Mouse (Mus musculus) layer of hippocampus, adult 8-10 months (tissue): ENCODE results near the gene Gmip. TPM values are rescaled to one million over a fixed set of nuclear protein-coding genes. Genes with fewer than 3 reads are reported as not detected.

Source experiments
- DNase-seq, 2 experiments: peaks; one replicate each; pipeline ENCODE4 v3.0.0; 2022; ENCODE audit warnings: low spot score in 2 of 2
- total RNA-seq, 4 experiments: library from RNA; stranded (reverse); gene quantifications; 2 replicates each; pipeline ENCODE4 v1.2.4; 2022

The Gmip gene
- total RNA-seq, 4 experiments from 2014 or later = 15.1 to 28.6 (median 18.1) TPM

DNA sequence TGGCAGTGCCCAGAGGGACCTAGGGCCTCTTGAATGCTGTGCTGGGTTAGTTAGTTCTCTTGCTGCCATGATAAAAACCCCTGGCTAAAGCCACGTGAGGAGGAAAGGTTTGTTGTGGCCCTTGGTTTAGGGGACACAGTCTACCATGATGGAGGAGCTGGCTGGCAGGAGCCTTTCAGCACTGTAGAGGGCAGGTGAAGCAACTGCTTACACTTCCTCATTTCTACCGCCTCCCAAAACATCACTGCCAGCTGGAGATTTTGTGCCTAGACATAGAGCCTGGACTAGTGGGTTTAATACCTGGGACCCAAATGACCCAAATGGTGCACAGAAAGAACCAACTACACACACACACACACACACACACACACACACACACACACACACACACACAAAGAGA lies 52.8 kb downstream of the Gmip start:
- DNase-seq = no peak

DNA sequence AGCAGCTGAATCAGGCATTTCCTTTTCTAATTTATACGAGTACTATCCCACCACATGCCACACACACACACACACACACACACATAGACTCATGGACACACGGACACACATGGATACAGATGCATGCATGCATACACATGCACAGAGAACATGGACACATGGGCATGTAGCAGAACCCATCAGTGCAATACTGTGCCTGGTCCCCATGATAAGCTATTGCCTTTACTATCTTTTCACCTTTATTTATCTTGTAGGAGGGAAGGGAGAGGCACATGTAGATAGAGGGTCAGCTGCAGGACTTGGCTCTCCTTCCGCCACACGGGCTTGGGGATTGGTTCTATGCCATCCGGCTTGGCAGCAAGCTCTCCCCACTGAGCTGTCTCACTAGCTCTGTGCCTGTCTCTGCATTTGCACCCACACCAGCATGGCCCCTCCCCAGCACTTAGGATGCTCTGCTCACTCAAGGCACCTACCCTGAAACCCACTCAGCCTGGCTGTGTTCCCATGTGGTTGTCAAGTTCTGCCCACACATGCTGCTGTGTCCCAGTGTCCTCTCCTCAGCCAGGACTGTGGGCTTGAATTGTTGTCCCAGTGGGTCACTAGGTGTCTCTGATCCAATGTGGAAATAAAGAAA lies 55.0 kb downstream of the Gmip start:
- no peak for DNase-seq

DNA sequence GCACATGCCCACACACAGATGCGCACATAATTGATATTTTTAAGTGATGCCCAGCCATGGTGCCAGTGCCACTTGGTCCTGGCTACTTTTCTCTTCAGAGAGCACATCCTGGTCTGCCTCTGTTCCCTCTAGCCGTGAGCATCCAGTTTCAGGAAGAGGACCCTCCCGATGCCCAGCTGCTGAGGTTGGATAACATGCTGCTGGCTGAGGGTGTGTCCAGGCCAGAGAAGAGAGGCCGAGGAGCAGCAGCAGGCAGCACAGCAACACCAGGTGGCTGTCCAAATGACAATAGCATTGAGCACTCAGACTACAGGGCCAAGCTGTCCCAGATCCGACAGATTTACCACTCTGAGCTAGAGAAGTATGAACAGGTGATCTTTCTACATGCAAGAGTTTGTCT lies 55.7 kb downstream of the Gmip start:
- no peak for DNase-seq

GRCm38 (mm10) chr8:69867696-69868326 lies 59.3 kb downstream of the Gmip start:
- DNase-seq = no peak

GRCm38 (mm10) chr8:69870003-69870765 lies 61.7 kb downstream of the Gmip start:
- DNase-seq = no peak

DNA sequence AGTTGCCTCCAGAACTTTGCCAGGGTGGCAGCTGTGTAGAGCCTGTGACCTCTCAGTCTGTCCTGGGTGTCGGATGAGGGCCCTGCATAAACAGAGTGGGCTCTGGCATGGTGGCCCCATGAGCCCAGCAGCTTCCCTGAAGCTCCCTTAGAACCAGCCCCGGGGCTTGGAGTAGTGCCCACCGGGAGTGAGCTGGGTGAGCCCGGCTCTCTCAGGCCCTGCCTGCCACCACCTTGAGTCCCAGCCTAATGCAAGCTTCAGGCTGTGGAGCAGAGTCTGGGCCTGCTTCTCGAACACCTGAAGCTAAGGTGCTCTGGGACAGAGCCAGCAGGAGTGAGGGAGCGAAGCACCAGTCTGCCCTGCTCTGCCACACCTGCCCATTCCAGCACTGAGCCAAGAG lies 62.4 kb downstream of the Gmip start:
- no peak for DNase-seq

Other genes starting within 250 kb of the Gmip start
- gene Zfp868, start 183.1 kb upstream of the Gmip start, total RNA-seq = 10 to 100 TPM; 14.9 to 21.2 (median 17.7) TPM
- gene Zfp964, start 154.2 kb upstream of the Gmip start, total RNA-seq = 1 to 10 TPM; 4.4 to 6.8 (median 5.4) TPM
- gene Zfp869, start 98.0 kb upstream of the Gmip start, total RNA-seq = 10 to 100 TPM; 20.8 to 23.9 (median 23.1) TPM
- gene Zfp963, start 58.7 kb upstream of the Gmip start, total RNA-seq = 1 to 10 TPM; 2.9 to 5.2 (median 3.6) TPM
- gene Gm20422, start 33.8 kb upstream of the Gmip start, total RNA-seq = 1 to 10 TPM; 1.7 to 2.9 (median 2.1) TPM
- gene Atp13a1, start 17.5 kb upstream of the Gmip start, total RNA-seq = 10 to 100 TPM; 37.5 to 40.3 (median 38.9) TPM
- gene Zfp866, start 17.5 kb upstream of the Gmip start, total RNA-seq = 10 to 100 TPM; 26.2 to 36.6 (median 31.0) TPM
- under 1 TPM; 0.49 to 0.69 (median 0.66) TPM for gene Lpar2, start 13.8 kb downstream of the Gmip start, total RNA-seq
- 10 to 100 TPM; 15.7 to 22.4 (median 20.7) TPM for gene Pbx4, start 23.8 kb downstream of the Gmip start, total RNA-seq
- under 1 TPM; 0.57 to 0.62 (median 0.59) TPM for gene Cilp2, start 79.0 kb downstream of the Gmip start, total RNA-seq
- under 1 TPM in 2 of 4 experiments, not detected in 2; 0.41 to 0.47 TPM for gene Tssk6, start 93.5 kb downstream of the Gmip start, total RNA-seq
- 100 to 1,000 TPM in 3 of 4 experiments, 10 to 100 TPM in 1; 95.2 to 148 (median 127) TPM for gene Ndufa13, start 93.9 kb downstream of the Gmip start, total RNA-seq
- 10 to 100 TPM; 19.1 to 43.7 (median 32.3) TPM for gene Yjefn3, start 94.0 kb downstream of the Gmip start, total RNA-seq
- 10 to 100 TPM; 27.9 to 37.6 (median 33.3) TPM for gene Gatad2a, start 187.7 kb downstream of the Gmip start, total RNA-seq
- 10 to 100 TPM; 62.7 to 76.5 (median 72.8) TPM for gene Mau2, start 234.1 kb downstream of the Gmip start, total RNA-seq
- 10 to 100 TPM; 55.2 to 60.3 (median 57.2) TPM for gene Sugp1, start 234.1 kb downstream of the Gmip start, total RNA-seq